Mouse (Mus musculus): ENCODE measurements around the gene Ripor2.

DNA sequence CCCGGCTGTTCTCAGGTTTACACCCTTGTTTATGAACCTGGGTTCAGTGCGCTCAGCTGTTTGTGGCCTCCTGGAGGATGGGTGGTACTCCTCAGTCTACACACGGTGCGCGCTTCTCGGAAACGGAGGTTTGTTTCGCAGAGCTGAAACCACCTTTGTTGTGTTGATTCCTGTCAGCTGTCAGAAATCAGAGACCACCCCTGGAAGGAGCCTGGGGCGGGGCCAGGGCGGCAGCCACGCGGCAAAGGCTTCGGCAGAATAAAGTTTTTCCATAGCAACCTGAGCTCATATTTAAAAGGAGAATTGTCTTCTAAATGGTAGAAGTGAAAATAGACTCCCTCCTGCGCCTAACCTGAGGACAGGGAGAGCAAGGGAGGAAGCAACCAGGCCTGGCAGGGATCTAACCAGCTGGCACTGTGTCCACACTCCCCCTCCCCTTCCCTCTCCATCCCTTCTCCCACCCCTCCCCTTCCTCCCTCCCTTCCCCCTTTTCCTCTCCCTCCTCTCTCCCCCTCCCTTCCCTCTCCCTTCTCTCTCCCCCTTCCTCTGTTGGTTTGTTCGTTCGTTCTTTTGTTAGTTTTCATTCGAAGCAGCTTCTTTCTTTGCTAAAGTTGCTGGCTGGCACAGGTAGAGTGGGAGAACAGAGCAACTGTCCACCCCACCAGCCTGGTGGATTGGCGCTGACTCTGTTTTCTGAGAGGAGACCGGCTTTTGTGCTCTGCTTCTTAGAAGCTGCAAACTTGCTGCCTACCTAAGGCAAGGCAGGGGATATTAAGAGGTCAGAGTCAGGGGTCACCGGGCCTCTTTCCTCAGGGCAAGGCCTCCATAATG lies 23.0 kb downstream of the Ripor2 start:
- TF ChIP-seq CTCF (IDR thresholded peaks at IDR 0.05; ENCODE audit: control insufficient read depth, insufficient read depth, low read length) (no peak), POLR2A (IDR thresholded peaks at IDR 0.05; ENCODE audit: borderline replicate concordance, control insufficient read depth, low read depth, low read length) (no peak)

All from bone marrow, adult 2 months (tissue).